Mouse (Mus musculus): ENCODE measurements around the gene Paf1. TPM values are rescaled to one million over a fixed set of nuclear protein-coding genes. Genes with fewer than 3 reads are reported as not detected.

Paf1 gene
- polyA plus RNA-seq, 1 experiment: 44.3 TPM

DNA sequence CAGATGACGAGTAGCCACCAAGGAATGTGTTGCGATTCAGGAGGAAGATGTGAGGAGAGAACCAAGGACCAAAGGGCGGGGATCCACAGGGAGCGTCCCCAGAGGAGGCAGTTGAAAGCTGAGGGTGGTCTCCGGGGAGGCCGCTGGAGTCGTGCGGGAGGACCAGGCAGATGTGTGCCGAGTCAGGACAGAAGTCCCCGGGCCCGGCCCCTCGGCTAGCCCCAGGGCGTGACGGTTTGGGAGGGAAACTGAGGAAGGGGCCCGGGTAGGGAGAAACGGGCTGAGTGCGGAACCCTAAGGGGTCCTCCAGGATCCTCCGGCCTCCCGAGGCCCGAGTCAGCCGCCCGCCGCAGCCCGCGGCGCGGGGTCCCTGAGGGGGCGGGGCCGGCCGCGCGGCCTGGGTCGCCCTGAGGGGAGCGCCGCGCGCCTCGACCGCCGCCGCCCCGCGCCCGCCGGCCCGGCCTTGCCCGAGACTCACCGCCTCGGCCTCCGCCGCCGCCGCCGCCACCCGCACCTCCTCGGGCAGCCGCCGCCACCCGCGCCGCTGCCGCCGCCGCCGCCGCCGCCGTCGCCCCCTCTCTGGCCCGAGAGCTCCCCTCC, 43.0 kb downstream of the Paf1 start:
- peak overlapping the region; percentile 47 for H3ac ChIP-seq (ENCODE audit: control insufficient read depth, insufficient read length, low read depth)
- H3K79me3 ChIP-seq (ENCODE audit: low read depth): peaks cover 25% of the 10 kb centered on the region
- peaks cover 51% of the 10 kb centered on the region for H3K79me2 ChIP-seq (ENCODE audit: control insufficient read depth, insufficient read depth)
- TF ChIP-seq CTCF (IDR thresholded peaks at IDR 0.05; ENCODE audit: control insufficient read depth, insufficient read depth, insufficient read length) (no peak), MYOD1 (IDR thresholded peaks at IDR 0.05; ENCODE audit: control insufficient read depth, insufficient read length, low read depth) (no peak), USF1 (IDR thresholded peaks at IDR 0.05; ENCODE audit: low read depth) (no peak), MYOG (IDR thresholded peaks at IDR 0.05; ENCODE audit: control insufficient read depth, extremely low read depth, insufficient read length) (no peak), MAX (IDR thresholded peaks at IDR 0.05) (no peak), CEBPB (IDR thresholded peaks at IDR 0.05; ENCODE audit: low read depth) (no peak), FOSL1 (IDR thresholded peaks at IDR 0.05; ENCODE audit: insufficient read depth, low read length, poor library complexity, severe bottlenecking) (no peak)
- peak overlapping the region; percentile 52 for H3K4me3 ChIP-seq (ENCODE audit: insufficient read depth, poor library complexity, severe bottlenecking)
- H3K27me3 ChIP-seq (ENCODE audit: control insufficient read depth, insufficient read depth, insufficient read length): no peaks in the 10 kb centered on the region
- peaks cover 9% of the 10 kb centered on the region for H3K36me3 ChIP-seq (ENCODE audit: control insufficient read depth, insufficient read depth)

DNA sequence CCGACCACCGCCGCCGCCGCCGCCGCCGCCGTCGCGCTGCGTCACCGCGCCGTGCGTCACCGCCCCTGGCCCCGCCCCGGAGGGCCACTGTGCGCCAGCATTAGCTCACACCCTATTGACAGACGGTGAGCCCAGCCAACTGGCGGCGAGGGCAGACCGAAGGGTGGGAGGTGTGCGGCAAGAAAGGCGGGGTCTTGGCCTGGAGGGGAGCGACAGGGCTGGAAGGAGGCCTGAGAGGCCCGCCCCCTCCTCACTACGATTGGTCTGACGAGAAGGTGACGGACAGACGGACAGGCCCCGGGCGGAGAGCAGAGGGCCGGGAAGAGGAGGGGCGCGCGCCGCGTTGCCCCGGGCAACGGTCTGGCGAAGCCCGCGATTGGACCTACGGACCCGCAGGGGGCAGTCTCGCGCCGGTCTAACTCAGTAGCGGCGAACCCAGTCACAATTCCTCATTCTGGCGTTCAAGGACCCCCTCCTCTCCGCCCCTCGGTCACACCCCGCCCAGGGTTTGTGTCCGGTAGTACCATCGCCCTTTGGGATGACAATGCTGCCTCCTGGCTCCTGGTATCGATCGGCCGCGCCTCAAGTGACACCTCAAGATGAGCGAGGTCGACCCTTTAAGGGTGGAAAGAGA, 43.6 kb downstream of the Paf1 start:
- TF ChIP-seq USF1 (IDR thresholded peaks at IDR 0.05; ENCODE audit: low read depth) (no peak), CTCF (IDR thresholded peaks at IDR 0.05; ENCODE audit: control insufficient read depth, insufficient read depth, insufficient read length) (peak; percentile 75)
- peak overlapping the region; percentile 60 for H3ac ChIP-seq (ENCODE audit: control insufficient read depth, insufficient read length, low read depth)
- peaks cover 45% of the 10 kb centered on the region for H3K79me2 ChIP-seq (ENCODE audit: control insufficient read depth, insufficient read depth)
- H3K4me3 ChIP-seq (ENCODE audit: insufficient read depth, poor library complexity, severe bottlenecking): peak overlapping the region; percentile 34
- H3K79me3 ChIP-seq (ENCODE audit: low read depth): peaks cover 19% of the 10 kb centered on the region
- H3K36me3 ChIP-seq (ENCODE audit: control insufficient read depth, insufficient read depth): peaks cover 4% of the 10 kb centered on the region
- no peaks in the 10 kb centered on the region for H3K27me3 ChIP-seq (ENCODE audit: control insufficient read depth, insufficient read depth, insufficient read length)

DNA sequence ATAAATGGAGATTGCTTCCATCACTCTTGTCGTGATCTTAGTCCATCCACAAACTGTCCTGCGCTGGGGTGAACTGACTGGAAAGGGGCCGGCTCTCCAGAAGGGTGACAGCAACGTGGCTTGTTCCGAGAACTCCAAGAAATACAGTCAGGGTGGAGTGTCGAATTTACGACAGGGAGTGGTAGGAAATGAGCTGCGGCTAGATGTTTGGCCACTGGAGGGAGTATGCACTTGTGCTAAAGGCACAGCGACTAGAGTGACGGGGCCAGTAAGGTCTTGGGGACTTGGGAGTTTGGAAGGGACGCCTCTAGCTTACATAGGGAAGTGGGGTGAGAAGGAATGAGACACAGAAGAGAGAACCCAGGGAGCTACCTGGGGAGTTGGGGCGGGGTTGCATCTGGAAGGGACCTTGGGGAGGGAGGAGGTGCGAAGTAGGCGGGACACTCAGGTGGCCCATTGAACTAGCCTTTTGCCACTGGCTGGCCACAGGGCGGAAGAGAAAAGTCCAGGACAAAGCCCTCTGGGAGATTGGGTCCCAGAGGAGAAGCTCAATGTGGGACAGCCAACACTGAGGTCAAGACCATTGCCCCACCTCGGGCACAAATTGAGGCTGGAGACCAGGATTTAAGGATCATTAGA, 44.3 kb downstream of the Paf1 start, which contains the start of gene Gmfg:
Gene Gmfg (plus strand): TSS at position 516 of the 639 bp plus-strand sequence.
- peak within 1 kb of the TSS; percentile 34 for H3K4me3 ChIP-seq (ENCODE audit: insufficient read depth, poor library complexity, severe bottlenecking)
- H3K36me3 ChIP-seq (ENCODE audit: control insufficient read depth, insufficient read depth): peaks cover 2% of the 10 kb centered on the region
- no peak for TF ChIP-seq MYOG (IDR thresholded peaks at IDR 0.05; ENCODE audit: control insufficient read depth, extremely low read depth, insufficient read length)
- TF ChIP-seq MYOD1 (IDR thresholded peaks at IDR 0.05; ENCODE audit: control insufficient read depth, insufficient read length, low read depth): no peak
- peak; percentile 68 for TF ChIP-seq CTCF (IDR thresholded peaks at IDR 0.05; ENCODE audit: control insufficient read depth, insufficient read depth, insufficient read length)
- no peaks in the 10 kb centered on the region for H3K27me3 ChIP-seq (ENCODE audit: control insufficient read depth, insufficient read depth, insufficient read length)
- H3K79me2 ChIP-seq (ENCODE audit: control insufficient read depth, insufficient read depth): peaks cover 38% of the 10 kb centered on the region
- peak within 1 kb of the TSS; percentile 60 for H3ac ChIP-seq (ENCODE audit: control insufficient read depth, insufficient read length, low read depth)
- H3K79me3 ChIP-seq (ENCODE audit: low read depth): peaks cover 13% of the 10 kb centered on the region

DNA sequence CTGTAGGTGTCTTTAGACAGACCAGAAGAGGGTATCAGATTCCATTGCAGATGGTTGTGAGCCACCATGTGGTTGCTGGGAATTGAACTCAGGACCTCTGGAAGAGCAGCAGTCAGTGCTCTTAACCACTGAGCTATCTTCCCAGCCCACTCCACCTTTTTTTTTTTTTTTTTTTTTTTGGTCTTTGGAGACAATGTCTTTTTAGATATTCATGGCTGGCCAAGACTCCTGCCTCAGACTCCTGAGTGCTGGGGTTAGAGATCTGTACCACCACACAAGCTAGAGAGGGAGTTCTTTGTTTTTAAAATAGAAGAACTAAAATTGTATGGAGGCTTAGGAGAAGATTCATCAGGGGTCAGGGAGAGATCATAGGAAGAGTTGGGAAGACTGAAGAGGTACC, 45.2 kb downstream of the Paf1 start:
- H3K79me2 ChIP-seq (ENCODE audit: control insufficient read depth, insufficient read depth): peaks cover 29% of the 10 kb centered on the region
- no peak overlapping the region for H3K4me3 ChIP-seq (ENCODE audit: insufficient read depth, poor library complexity, severe bottlenecking)
- TF ChIP-seq CEBPB (IDR thresholded peaks at IDR 0.05; ENCODE audit: low read depth): no peak
- TF ChIP-seq CTCF (IDR thresholded peaks at IDR 0.05; ENCODE audit: control insufficient read depth, insufficient read depth, insufficient read length): no peak
- TF ChIP-seq USF1 (IDR thresholded peaks at IDR 0.05; ENCODE audit: low read depth): no peak
- no peak overlapping the region for H3ac ChIP-seq (ENCODE audit: control insufficient read depth, insufficient read length, low read depth)
- peaks cover 4% of the 10 kb centered on the region for H3K27me3 ChIP-seq (ENCODE audit: control insufficient read depth, insufficient read depth, insufficient read length)
- no peaks in the 10 kb centered on the region for H3K36me3 ChIP-seq (ENCODE audit: control insufficient read depth, insufficient read depth)
- H3K79me3 ChIP-seq (ENCODE audit: low read depth): peaks cover 13% of the 10 kb centered on the region

DNA sequence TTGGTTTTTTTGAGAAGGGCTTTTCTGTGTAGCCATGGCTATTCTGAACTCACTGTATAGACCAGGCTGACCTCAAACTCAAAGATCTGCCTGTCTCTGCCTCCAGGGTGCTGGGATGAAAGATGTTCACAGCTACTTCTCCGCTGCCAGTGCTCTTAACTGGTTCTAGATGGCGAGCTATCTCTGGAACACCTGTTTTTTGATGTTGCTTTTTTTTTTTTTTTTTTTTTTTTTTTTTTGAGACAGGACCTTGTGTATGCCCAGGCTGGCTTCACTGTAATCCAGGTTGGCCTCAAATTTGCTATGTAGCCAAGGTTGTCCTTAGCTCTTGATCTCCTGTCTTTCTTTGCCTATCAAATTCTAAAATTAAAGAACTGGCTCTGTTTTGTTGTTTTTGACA, 46.0 kb downstream of the Paf1 start:
- TF ChIP-seq CEBPB (IDR thresholded peaks at IDR 0.05; ENCODE audit: low read depth): no peak
- H3ac ChIP-seq (ENCODE audit: control insufficient read depth, insufficient read length, low read depth): no peak overlapping the region
- peaks cover 4% of the 10 kb centered on the region for H3K27me3 ChIP-seq (ENCODE audit: control insufficient read depth, insufficient read depth, insufficient read length)
- H3K4me3 ChIP-seq (ENCODE audit: insufficient read depth, poor library complexity, severe bottlenecking): no peak overlapping the region
- H3K36me3 ChIP-seq (ENCODE audit: control insufficient read depth, insufficient read depth): no peaks in the 10 kb centered on the region
- H3K79me2 ChIP-seq (ENCODE audit: control insufficient read depth, insufficient read depth): peaks cover 21% of the 10 kb centered on the region
- peaks cover 11% of the 10 kb centered on the region for H3K79me3 ChIP-seq (ENCODE audit: low read depth)

DNA sequence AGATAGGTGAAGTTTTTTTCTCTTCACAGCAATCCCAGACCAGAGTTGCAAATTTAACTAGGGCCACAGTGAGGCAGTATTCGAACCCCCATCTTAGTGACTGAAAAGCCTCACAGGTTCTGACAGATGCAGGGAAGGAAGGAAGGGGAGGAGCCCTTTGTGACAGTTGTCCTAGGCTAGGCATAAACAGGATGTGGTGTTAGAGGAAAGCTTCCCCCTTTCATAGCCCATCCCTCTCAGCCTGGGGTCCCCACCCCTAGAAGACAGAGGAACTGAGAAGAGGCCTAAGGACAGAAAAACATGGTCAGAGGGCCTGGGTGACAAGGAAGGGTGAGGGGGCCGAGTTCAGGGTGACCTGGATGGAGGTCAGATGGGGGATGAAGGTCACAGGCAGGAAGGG, 48.0 kb downstream of the Paf1 start:
- TF ChIP-seq CEBPB (IDR thresholded peaks at IDR 0.05; ENCODE audit: low read depth): no peak
- TF ChIP-seq MYOD1 (IDR thresholded peaks at IDR 0.05; ENCODE audit: control insufficient read depth, insufficient read length, low read depth): no peak
- peaks cover 20% of the 10 kb centered on the region for H3K27me3 ChIP-seq (ENCODE audit: control insufficient read depth, insufficient read depth, insufficient read length)
- H3ac ChIP-seq (ENCODE audit: control insufficient read depth, insufficient read length, low read depth): no peak overlapping the region

More for the DNA sequence above, 48.0 kb downstream of the Paf1 start:
- Histone ChIP-seq H3K79me2 (ENCODE audit: control insufficient read depth, insufficient read depth) (peaks cover 1% of the 10 kb centered on the region), H3K36me3 (ENCODE audit: control insufficient read depth, insufficient read depth) (no peaks in the 10 kb centered on the region), H3K4me3 (ENCODE audit: insufficient read depth, poor library complexity, severe bottlenecking) (no peak overlapping the region), H3K79me3 (ENCODE audit: low read depth) (no peaks in the 10 kb centered on the region)

All from C2C12 (cell line).